Mouse (Mus musculus): ENCODE results near the gene Rrp1.

Rrp1 gene

DNA sequence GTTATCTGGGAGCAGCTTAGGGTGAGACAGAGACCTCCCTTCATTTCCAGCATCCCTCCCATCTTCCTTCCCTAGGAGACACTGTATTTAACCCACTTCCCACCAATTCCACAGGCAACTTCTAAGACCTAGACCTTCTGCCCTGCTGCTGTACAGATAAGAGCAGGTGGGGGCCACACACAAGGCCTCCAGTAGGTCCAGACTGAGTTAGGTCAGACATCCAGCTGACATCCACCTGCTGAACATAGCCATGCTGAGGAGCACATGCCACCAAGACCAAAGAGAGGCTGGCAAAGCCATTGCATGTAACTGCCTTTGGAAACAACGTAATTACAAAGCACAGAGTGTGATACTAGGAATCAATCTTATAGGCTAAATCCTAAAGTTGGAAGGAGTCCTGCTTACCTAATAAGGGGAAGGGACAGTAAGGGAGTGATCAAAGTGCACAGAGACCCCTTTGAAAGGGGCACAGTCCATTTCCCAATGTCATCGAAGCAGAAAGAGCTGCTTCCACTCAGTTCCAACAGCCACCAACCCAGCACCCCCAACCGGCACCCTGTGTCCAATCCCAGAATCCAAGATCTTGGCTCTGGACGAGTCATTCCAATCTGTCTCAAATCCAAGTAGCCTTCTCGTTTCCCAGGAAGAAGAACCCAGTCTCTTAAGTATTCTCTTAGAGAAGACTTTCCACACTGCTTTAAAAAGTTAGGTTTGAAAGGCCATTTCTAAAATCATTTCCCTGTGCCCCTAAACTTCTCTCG lies 61.9 kb downstream of the Rrp1 start:
- TF ChIP-seq GATA4 (IDR thresholded peaks at IDR 0.05; ENCODE audit: insufficient replicate concordance, low read length): no peak

Measured in liver, adult (tissue).